Mouse (Mus musculus): ENCODE measurements around the gene Clstn2.

Clstn2 gene

GRCm38 (mm10) chr9:98032573-98033272 lies at the start of gene Clstn2:
Clstn2 (minus strand) TSS chr9:98033181.
- DNase-seq (ENCODE audit: low read depth, low spot score): no peak

- no peak for DNase-seq (ENCODE audit: low read depth, low spot score)
These were observed 34.8 kb upstream of the Clstn2 start for GRCm38 (mm10) chr9:98067767-98068166.

GRCm38 (mm10) chr9:98061646-98062045 lies 28.7 kb upstream of the Clstn2 start:
- no peak for DNase-seq (ENCODE audit: low read depth, low spot score)

- no peak for DNase-seq (ENCODE audit: low read depth, low spot score)
These were observed 24.3 kb upstream of the Clstn2 start for GRCm38 (mm10) chr9:98057291-98057690.

GRCm38 (mm10) chr9:98051343-98051742 lies 18.4 kb upstream of the Clstn2 start:
- DNase-seq (ENCODE audit: low read depth, low spot score): no peak

GRCm38 (mm10) chr9:98033273-98033855 lies 383 bp upstream of the Clstn2 start:
- no peak for DNase-seq (ENCODE audit: low read depth, low spot score)

- DNase-seq (ENCODE audit: low read depth, low spot score): no peak
These were observed 946 bp downstream of the Clstn2 start for GRCm38 (mm10) chr9:98031898-98032572.

- DNase-seq (ENCODE audit: low read depth, low spot score): no peak
These were observed 2.3 kb downstream of the Clstn2 start for GRCm38 (mm10) chr9:98030715-98031114.

- DNase-seq (ENCODE audit: low read depth, low spot score): no peak
These were observed 7.4 kb downstream of the Clstn2 start for GRCm38 (mm10) chr9:98025548-98025947.

GRCm38 (mm10) chr9:98023069-98023468 lies 9.9 kb downstream of the Clstn2 start:
- DNase-seq (ENCODE audit: low read depth, low spot score): no peak

GRCm38 (mm10) chr9:98019876-98020275 lies 13.1 kb downstream of the Clstn2 start:
- DNase-seq (ENCODE audit: low read depth, low spot score): no peak

GRCm38 (mm10) chr9:98018687-98019086 lies 14.3 kb downstream of the Clstn2 start:
- peak; percentile 85 for DNase-seq (ENCODE audit: low read depth, low spot score)

- DNase-seq (ENCODE audit: low read depth, low spot score): no peak
These were observed 16.4 kb downstream of the Clstn2 start for GRCm38 (mm10) chr9:98016576-98016975.

- no peak for DNase-seq (ENCODE audit: low read depth, low spot score)
These were observed 36.6 kb downstream of the Clstn2 start for GRCm38 (mm10) chr9:97996349-97996748.

- DNase-seq (ENCODE audit: low read depth, low spot score): no peak
These were observed 37.3 kb downstream of the Clstn2 start for GRCm38 (mm10) chr9:97995723-97996122.

- DNase-seq (ENCODE audit: low read depth, low spot score): no peak
These were observed 40.9 kb downstream of the Clstn2 start for GRCm38 (mm10) chr9:97992131-97992530.

- no peak for DNase-seq (ENCODE audit: low read depth, low spot score)
These were observed 55.6 kb downstream of the Clstn2 start for GRCm38 (mm10) chr9:97977339-97977738.

GRCm38 (mm10) chr9:97974801-97975347 lies 58.1 kb downstream of the Clstn2 start:
- DNase-seq (ENCODE audit: low read depth, low spot score): peak; percentile 82

- peak; percentile 57 for DNase-seq (ENCODE audit: low read depth, low spot score)
These were observed 66.3 kb downstream of the Clstn2 start for GRCm38 (mm10) chr9:97966691-97967090.

GRCm38 (mm10) chr9:97957508-97957907 lies 75.5 kb downstream of the Clstn2 start:
- no peak for DNase-seq (ENCODE audit: low read depth, low spot score)

GRCm38 (mm10) chr9:97956407-97957106 lies 76.4 kb downstream of the Clstn2 start:
- DNase-seq (ENCODE audit: low read depth, low spot score): no peak
